Mouse (Mus musculus) G1E (cell line): ENCODE measurements at regions not wholly inside any gene's neighbourhood (a gene's known extent, or its start where the extent isn't known, plus 50 kb on each side); places are given as distances from the start of the nearest gene placed in this dataset.
"Not testable (repeated sequence)": the region's sequence is repeated elsewhere in the genome, so short reads cannot be mapped to it uniquely, and the experiment has no call there.

ENCODE experiments used
- ATAC-seq: 2 replicates; pipeline ENCODE4 v1.8.0; 2016; ENCODE audit warnings: mild to moderate bottlenecking; ENCODE audit not compliant: insufficient number of reproducible peaks, poor library complexity, low FRiP score, severe bottlenecking; ENCODE audit errors: extremely low read depth
- DNase-seq: peaks from one replicate; pipeline ENCODE4 v3.0.0; 2012; ENCODE audit warnings: low spot score
- H3K27me3 ChIP-seq: 2 replicates; pipeline ENCODE4 v1.6.1; 2012; ENCODE audit warnings: mild to moderate bottlenecking, low read length, inconsistent platforms; ENCODE audit not compliant: insufficient read depth
- H3K36me3 ChIP-seq: replicated peaks from 2 replicates; pipeline ENCODE3; 2012; ENCODE audit warnings: mild to moderate bottlenecking, inconsistent platforms
- H3K4me1 ChIP-seq: 2 replicates; pipeline ENCODE4 v1.6.1; 2012; ENCODE audit warnings: low read depth, low read length, inconsistent platforms, mixed read lengths; ENCODE audit not compliant: insufficient read depth
- H3K4me3 ChIP-seq: 2 replicates; pipeline ENCODE4 v1.5.1; 2012; ENCODE audit warnings: low read depth, mild to moderate bottlenecking, inconsistent platforms, low read length, moderate library complexity, mixed read lengths
- H3K9me3 ChIP-seq: replicated peaks from 2 replicates; pipeline ENCODE4 v1.6.1; 2012; ENCODE audit warnings: inconsistent platforms
- CTCF ChIP-seq: IDR thresholded peaks from 2 replicates; pipeline ENCODE4 v1.5.1; 2012; ENCODE audit warnings: low read depth, low read length, inconsistent platforms, mixed read lengths
- GATA1 ChIP-seq: IDR thresholded peaks from 2 replicates; pipeline ENCODE4 v1.6.1; 2012; ENCODE audit warnings: borderline replicate concordance, low read length, inconsistent platforms, mixed read lengths
- GATA2 ChIP-seq: IDR thresholded peaks from 2 replicates; pipeline ENCODE4 v1.6.1; 2012; ENCODE audit warnings: low read depth, low read length, inconsistent platforms, borderline replicate concordance
- POLR2AphosphoS5 ChIP-seq: IDR thresholded peaks from 2 replicates; pipeline ENCODE4 v1.6.1; 2012; ENCODE audit warnings: low read depth, low read length, inconsistent platforms; ENCODE audit not compliant: insufficient replicate concordance
- TAL1 ChIP-seq: conservative IDR thresholded peaks from 2 replicates; pipeline ENCODE4 v1.6.1; 2012; ENCODE audit warnings: low read depth, low read length, inconsistent platforms, mixed read lengths

- no peak overlapping the region for H3K4me3 ChIP-seq
- H3K36me3 ChIP-seq: no peaks in the 10 kb centered on the region
- DNase-seq (no peak), ATAC-seq (no peak)
- no peak for TF ChIP-seq GATA2
- no peak for TF ChIP-seq GATA1
- TF ChIP-seq TAL1: no peak
- TF ChIP-seq POLR2AphosphoS5: no peak
- TF ChIP-seq CTCF: no peak
- H3K4me1 ChIP-seq: no peaks in the 10 kb centered on the region
- H3K9me3 ChIP-seq: no peaks in the 10 kb centered on the region
- 0 out of 2 replicates have a peak, but pooled peaks cover 2% of the 10 kb centered on the region for H3K27me3 ChIP-seq
These were observed 273.1 kb downstream of the Dad1 start for GRCm38 (mm10) chr14:53980771-53981170.

- H3K4me1 ChIP-seq, H3K36me3 ChIP-seq, ATAC-seq, DNase-seq, H3K9me3 ChIP-seq, H3K27me3 ChIP-seq, H3K4me3 ChIP-seq: not testable (repeated sequence)
These were observed 292.5 kb downstream of the Dad1 start for GRCm38 (mm10) chr14:53961426-53961825.

GRCm38 (mm10) chr14:53960779-53961178 lies 293.1 kb downstream of the Dad1 start:
- H3K36me3 ChIP-seq: no peaks in the 10 kb centered on the region
- DNase-seq: no peak
- no peak for ATAC-seq
- no peak for TF ChIP-seq POLR2AphosphoS5
- TF ChIP-seq GATA1: no peak
- no peak for TF ChIP-seq CTCF
- no peak for TF ChIP-seq GATA2
- no peak for TF ChIP-seq TAL1
- H3K4me3 ChIP-seq: no peak overlapping the region
- no peaks in the 10 kb centered on the region for H3K4me1 ChIP-seq
- no peaks in the 10 kb centered on the region for H3K9me3 ChIP-seq
- H3K27me3 ChIP-seq: no peaks in the 10 kb centered on the region

- DNase-seq, H3K36me3 ChIP-seq, H3K27me3 ChIP-seq, ATAC-seq, H3K4me3 ChIP-seq, H3K9me3 ChIP-seq, H3K4me1 ChIP-seq: not testable (repeated sequence)
These were observed 318.1 kb downstream of the Dad1 start for GRCm38 (mm10) chr14:53935791-53936231.

GRCm38 (mm10) chr14:53935336-53935735 lies 318.6 kb downstream of the Dad1 start:
- H3K27me3 ChIP-seq, H3K4me1 ChIP-seq, H3K36me3 ChIP-seq, ATAC-seq, H3K4me3 ChIP-seq, H3K9me3 ChIP-seq, DNase-seq: not testable (repeated sequence)

GRCm38 (mm10) chr14:53910871-53911270 lies 343.0 kb downstream of the Dad1 start:
- Histone ChIP-seq H3K4me1 (no peaks in the 10 kb centered on the region), H3K27me3 (no peaks in the 10 kb centered on the region), H3K9me3 (no peaks in the 10 kb centered on the region), H3K4me3 (no peak overlapping the region), H3K36me3 (no peaks in the 10 kb centered on the region)
- ATAC-seq (no peak), DNase-seq (no peak)
- TF ChIP-seq CTCF: no peak
- no peak for TF ChIP-seq POLR2AphosphoS5
- no peak for TF ChIP-seq TAL1
- no peak for TF ChIP-seq GATA1
- no peak for TF ChIP-seq GATA2

- no peak for TF ChIP-seq GATA1
- TF ChIP-seq TAL1: no peak
- TF ChIP-seq GATA2: no peak
- TF ChIP-seq CTCF: no peak
- TF ChIP-seq POLR2AphosphoS5: no peak
- no peaks in the 10 kb centered on the region for H3K4me1 ChIP-seq
- H3K4me3 ChIP-seq: no peak overlapping the region
- no peaks in the 10 kb centered on the region for H3K36me3 ChIP-seq
- H3K9me3 ChIP-seq: no peaks in the 10 kb centered on the region
- ATAC-seq (no peak), DNase-seq (no peak)
- H3K27me3 ChIP-seq: no peaks in the 10 kb centered on the region; the same call in 1 of the 2 replicates
These were observed 349.3 kb downstream of the Dad1 start for GRCm38 (mm10) chr14:53904578-53904977.

- no peak overlapping the region for H3K4me3 ChIP-seq
- TF ChIP-seq GATA2 (no peak), POLR2AphosphoS5 (no peak), GATA1 (no peak), CTCF (no peak), TAL1 (no peak)
- no peaks in the 10 kb centered on the region for H3K9me3 ChIP-seq
- ATAC-seq: no peak
- H3K27me3 ChIP-seq: no peaks in the 10 kb centered on the region; the same call in 1 of the 2 replicates
- H3K4me1 ChIP-seq: no peaks in the 10 kb centered on the region
- DNase-seq: no peak
- H3K36me3 ChIP-seq: no peaks in the 10 kb centered on the region
These were observed 352.8 kb downstream of the Dad1 start for GRCm38 (mm10) chr14:53901103-53901502.
